Mouse (Mus musculus) right cerebral cortex, adult 18-20 months (tissue): ENCODE results near the gene Fam89b.

Source experiments
- DNase-seq: peaks from one replicate; pipeline ENCODE4 v3.0.0; 2022; ENCODE audit warnings: mixed read lengths

The Fam89b gene

DNA sequence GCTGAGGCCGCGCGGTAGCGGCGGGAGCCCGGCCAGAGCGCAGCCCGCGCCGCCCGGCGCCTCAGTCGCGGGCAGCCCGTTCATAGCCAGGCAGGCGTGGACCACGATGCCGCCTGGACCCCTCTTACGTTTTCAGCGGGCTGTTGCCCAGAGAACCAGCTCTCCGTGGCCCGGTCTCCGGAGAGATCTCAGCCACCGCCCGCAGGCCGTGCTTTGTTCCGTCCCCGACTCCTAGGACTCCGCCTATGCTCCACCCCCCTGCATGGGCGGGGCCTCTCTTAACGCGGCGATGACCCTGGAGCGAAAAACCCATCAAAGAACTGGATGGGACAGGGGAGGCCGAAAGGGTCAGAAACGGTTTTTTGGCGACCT lies at the start of gene Fam89b:
Gene Fam89b (minus strand): TSS at position 210 of the 372 bp plus-strand sequence.
- peak; percentile 86 for DNase-seq

DNA sequence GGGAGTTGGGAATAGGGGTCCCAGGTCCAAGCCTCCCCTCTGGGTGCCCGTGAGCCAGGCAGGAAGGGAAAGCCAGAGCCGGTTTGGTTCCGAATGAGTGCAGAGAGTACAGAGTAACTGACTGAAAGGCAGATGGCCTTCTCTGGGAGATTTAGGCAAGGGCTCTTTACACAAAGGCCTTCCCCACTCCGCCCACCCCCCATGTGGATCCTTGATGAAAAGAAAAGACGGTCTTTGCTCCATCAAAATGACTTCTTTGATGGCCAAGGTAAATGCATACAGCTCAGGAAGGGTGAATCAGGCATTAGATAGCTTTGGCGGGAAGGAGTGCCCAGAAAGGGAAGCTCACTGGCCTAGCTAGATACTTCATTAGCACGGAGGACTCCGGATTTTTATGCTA lies 48.9 kb upstream of the Fam89b start:
- DNase-seq: no peak

DNA sequence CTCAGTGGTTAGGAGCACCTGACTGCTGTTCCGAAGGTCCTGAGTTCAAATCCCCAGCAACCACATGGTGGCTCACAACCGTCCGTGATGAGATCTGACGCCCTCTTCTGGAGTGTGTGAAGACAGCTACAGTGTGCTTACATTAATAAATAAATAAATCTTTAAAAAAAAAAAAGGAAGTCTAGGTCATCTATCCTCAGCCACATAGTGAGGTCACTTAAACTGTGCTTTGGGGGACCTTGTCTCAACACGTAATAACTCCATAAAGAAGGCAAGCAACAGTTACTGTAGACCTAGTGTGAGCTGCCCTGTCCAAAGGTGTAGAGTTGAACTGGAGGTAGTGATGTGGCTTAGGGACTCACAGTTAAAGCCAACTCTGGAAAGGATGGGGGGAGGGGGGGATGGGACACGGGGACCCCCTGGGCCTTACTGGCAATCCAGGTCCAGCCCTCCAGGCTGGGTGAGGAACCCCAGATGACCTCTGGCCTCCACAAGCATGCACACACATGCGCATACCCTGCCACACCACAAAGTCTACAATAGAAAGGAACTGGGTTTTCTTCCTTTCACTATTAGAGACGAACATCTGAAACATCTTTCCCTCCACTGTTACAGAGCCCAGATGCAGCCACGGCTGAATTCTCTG lies 48.1 kb upstream of the Fam89b start:
- no peak for DNase-seq

DNA sequence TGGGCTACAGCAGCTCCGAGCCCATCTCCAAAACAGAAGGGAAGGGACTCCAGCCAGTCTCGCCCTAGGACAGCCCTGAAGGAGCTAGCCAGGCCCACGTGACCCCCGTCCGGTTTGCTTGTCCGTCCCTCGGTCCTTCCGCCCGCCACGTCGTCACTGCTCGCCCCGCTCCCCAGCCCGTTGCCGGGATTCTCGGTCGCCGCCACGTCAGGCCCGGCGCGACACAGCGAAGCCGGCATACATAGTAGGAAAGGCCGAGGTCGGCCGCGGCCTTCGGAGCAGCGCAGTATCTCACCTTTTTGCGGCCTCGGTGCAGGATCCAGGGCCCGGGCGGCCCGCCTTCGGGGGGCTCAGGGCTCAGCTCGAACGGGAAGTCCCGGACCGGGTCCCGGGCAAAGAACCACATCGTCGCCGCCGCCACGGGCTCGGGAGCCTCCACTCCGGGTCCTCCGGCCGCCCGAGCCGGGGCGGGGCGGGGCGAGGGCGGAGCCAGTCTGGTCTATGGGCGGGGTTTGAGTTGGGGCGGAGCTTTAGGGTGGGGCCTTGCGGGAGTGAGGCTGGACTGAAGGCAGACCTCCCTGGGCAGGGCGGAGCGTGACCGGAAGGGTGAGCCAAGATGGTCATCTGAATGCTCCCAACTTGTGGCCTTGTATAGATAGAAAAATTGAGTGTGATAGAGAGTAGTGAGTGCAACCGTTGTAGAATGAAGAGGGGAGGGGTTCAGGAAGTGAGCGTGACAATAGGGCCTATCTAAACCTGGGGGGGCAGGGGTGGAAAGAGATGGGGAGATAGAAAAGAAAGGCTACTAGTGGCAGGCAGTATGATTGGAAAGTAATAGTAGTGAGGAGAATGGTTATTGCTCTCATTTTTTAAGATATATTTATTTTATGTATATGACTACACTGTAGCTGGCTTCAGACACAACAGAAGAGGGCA lies 41.7 kb upstream of the Fam89b start, which contains the start of gene Scyl1:
Gene Scyl1 (minus strand): TSS at position 495 of the 936 bp plus-strand sequence.
- DNase-seq: peak; percentile 92

DNA sequence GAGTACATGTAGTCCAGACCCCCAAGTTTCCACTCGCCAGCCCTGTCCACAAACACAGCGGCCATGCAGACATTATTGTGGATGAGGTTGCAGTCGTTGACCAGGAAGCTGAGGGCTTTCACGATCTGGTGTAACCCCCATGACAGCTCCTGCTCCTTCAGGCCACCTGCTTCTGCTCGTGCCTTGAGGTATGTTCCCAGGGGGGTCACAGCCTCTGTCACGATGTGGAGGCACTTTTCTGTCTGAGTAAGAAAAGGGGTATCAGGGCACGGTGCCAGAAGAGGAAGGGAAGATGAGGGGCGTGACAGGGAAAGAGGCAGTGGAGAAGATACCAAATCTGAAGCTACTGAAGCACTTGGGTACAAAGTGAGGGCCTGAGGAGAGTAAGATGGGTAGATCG lies 40.9 kb upstream of the Fam89b start:
- no peak for DNase-seq

DNA sequence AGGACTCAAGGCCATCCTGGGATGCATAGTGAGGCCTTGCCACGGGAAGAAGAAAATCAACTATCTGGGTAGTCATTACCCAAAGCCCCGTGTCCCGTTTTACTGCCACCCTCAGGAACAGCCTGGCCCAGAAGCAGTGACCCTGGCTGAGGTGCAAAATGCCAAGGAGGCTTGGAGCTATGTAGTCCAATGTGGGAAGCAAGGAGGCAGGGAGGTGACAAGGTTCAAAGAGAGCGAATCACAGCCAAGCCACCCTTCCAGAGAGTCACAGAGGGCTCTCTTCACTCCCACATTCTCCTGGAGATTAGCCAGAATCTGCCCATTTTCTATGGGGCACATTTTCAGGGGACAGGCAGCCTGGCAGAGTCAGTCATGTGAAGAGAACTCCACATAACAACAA lies 37.8 kb upstream of the Fam89b start:
- no peak for DNase-seq

DNA sequence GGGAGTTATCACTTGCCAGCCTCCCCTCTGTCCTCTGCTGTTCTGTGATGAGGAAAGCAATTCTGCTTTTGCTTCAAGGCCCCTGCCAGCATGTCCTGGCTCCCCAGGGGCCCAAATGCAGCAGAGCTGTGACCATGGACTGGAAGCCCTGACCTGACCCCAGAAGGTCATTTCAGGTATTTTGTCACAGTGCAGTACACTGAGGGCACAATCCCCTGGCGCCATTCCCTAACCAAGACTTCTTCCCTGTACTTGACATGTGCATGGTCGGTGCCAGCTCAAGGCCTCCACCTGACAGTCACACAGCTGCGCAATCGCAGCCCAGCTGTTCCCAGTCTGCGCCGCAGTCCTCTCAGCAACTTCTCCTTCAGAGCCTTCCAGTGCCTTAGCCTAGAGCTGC lies 33.7 kb upstream of the Fam89b start:
- no peak for DNase-seq

DNA sequence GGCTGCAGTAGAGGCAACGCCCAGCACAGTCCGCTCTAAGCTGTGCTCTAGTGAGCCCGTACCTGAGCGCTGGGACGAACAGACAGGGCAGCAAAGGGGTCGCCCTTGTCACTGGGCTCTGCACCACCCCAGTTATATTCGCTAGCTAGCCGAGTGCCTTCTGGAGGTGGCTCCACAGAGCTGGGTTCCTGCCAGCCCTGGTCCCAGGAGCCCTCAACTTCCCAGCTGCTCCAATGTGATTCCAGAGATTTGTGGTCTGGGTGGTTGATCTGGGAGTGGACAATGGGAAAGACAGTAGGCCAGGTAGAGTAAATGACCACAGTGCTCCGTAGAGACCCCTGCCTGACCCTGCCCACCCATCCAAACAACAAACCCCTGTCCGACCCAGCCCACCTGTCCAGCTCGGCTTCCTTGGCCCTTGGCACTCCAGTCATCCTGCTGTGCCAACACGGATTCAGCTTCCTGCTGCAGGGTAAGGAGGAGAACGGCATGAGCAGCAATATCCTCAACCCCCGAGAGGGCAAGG lies 29.5 kb upstream of the Fam89b start:
- no peak for DNase-seq

DNA sequence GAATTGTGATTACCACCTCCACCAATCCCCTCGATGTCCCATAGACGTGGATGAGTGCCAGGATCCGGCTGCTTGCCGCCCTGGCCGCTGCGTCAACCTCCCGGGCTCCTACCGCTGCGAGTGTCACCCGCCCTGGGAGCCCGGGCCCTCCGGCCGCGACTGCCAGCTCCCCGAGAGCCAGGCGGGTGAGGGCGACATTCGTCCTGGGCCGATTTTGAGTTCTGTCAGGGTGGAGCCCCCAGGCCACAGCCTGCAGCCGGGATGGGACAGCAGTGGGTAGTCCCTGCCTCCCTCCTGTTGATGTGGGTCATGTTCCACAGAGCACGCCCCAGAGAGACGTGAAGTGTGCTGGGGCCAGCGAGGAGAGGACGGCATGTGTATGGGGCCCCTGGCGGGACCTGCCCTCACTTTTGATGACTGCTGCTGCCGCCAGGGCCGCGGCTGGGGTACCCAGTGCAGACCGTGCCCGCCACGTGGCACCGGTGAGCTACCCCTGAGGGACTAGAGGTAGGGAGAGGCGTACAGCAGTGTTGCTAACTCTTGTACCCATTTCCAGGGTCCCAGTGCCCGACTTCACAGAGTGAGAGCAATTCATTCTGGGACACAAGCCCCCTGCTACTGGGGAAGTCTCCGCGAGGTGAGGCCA lies 27.7 kb upstream of the Fam89b start:
- no peak for DNase-seq

DNA sequence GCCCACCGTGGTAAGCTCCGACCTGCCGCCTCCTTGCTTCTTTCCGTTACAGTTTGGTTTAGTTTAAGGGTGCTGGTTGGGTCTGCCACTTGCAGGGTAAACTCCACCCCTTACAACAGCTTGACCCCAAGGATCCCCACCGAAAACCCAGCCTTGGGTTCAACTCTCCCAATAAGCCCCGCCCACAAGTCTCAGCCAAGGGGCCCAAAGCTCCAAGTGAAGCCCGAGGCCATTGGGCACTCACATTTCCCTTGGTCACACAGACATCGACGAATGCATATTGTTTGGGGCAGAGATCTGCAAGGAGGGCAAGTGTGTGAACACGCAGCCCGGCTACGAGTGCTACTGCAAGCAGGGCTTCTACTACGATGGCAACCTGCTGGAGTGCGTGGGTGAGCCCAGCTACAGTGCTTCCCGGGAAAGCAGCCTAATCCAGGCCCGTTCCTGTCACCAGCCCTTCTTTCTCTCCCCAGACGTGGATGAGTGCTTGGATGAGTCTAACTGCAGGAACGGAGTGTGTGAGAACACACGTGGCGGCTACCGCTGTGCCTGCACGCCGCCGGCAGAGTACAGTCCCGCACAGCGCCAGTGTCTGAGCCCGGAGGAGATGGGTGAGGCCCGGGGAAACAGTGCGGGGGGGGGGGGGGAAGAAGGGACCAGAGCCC lies 27.0 kb upstream of the Fam89b start:
- peak; percentile 93 for DNase-seq

DNA sequence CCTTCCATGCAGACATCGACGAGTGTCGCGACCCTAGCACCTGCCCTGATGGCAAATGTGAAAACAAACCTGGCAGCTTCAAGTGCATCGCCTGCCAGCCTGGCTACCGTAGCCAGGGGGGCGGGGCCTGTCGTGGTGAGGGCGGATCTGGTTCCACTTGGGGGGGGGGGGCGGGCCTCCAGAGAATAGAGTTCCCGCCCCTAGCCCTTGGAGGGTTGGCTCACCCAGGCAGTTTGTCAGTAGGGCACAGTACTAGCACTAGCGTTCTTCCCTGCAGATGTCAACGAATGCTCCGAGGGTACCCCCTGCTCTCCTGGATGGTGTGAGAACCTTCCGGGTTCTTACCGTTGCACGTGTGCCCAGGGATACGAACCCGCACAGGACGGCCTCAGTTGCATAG lies 22.3 kb upstream of the Fam89b start:
- DNase-seq: no peak

DNA sequence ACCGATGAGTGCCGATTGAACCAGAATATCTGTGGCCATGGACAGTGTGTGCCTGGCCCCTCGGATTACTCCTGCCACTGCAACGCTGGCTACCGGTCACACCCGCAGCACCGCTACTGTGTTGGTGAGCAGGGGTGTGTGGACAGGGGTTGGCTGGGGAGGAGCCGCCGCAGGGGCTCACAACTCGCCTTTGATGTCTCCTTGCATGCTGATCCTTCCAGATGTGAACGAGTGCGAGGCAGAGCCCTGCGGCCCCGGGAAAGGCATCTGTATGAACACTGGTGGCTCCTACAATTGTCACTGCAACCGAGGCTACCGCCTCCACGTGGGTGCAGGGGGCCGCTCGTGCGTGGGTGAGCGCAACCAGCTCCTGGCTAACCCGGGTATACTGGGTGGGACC lies 21.5 kb upstream of the Fam89b start:
- DNase-seq: no peak

DNA sequence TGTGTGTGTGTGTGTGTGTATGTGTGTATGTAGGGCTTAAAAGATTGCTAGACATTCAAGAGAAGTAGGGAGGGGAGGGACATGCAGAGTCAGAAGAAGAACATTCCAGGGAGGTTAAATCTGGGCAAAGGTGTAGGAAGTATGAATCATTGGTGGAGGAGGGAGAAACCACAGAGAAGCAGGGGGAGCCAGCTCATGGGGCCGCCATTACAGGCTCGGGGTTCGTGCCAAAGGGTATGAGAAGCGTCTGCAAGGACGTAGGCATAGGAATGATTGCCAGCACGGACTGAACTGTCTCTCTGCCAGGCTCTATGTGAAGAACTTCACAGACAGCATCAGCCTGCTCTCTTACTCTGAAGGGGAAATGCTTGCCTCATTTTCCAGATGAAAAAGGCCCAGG lies 20.0 kb upstream of the Fam89b start:
- DNase-seq: no peak

DNA sequence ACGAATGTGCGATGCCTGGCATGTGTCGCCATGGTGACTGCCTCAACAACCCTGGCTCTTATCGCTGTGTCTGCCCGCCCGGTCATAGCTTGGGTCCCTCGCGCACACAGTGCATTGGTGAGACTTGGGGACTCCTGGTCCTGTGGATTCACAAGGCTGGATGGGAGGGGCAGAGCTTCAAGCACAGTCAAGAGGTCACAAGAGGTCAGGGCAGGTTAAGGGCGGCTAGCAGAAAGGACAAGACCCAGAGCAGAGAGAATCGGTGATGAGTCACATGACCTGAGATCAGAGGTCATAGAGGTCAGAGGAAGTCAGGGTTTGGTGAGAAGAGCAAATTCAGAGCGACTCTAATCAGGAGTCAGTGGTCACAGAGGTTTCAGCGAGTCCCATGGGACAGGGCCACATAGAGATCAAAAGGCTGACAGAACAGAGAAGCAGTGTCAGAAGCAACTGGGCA lies 17.5 kb upstream of the Fam89b start:
- DNase-seq: no peak

DNA sequence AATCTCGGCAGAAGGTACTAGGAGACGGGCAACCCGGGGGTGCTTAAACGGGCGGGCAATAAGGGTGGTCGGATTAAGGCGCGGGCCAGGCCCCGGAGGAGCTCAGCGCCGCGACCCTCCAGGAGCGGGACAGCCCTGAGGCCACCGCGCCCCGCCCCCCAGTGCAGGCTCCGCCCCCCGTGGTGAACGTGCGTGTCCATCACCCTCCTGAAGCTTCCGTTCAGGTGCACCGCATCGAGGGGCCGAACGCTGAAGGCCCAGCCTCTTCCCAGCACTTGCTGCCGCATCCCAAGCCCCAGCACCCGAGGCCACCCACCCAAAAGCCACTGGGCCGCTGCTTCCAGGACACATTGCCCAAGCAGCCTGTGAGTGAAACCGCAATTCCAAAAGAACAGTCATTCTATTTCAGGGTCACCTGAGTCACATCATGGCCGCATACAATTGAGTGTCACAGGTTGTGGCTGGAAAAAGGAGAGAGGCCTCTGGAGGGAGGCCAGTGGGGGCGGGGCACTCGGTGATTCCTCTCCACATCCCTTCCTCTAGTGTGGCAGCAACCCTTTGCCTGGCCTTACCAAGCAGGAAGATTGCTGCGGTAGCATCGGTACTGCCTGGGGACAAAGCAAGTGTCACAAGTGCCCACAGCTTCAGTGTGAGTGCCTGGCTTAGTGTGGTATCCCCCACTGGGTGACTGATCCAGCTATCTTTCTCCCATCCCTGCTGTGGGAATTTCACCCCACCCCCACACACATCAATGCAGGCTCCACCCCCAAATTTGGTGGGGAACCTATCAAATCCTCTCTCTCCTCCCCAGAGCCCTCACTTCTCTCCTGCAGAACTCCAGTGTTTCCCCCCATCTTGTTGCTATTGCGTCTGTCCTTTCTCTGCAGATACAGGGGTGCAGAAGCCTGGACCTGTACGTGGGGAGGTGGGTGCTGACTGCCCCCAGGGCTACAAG lies 16.6 kb upstream of the Fam89b start:
- DNase-seq: no peak

DNA sequence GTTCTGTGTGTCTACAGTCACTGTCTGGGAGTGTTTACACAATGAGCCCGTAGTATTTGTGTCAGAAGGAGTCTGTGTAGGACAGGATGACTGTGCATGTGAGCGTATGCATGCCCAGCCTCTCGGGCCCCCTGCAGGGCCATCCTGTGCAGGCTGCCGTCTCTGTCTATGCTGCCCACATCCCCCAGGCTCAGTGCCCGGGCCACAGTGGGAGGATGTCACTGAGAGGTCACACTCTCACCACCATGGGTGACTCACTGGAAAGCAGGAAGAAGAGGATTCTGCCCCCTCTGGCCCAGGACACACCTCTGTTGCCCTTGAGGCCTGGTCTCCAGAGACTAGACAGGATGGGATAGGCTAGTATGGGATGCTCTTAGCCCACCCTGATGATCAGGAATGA lies 14.1 kb upstream of the Fam89b start:
- DNase-seq: no peak

DNA sequence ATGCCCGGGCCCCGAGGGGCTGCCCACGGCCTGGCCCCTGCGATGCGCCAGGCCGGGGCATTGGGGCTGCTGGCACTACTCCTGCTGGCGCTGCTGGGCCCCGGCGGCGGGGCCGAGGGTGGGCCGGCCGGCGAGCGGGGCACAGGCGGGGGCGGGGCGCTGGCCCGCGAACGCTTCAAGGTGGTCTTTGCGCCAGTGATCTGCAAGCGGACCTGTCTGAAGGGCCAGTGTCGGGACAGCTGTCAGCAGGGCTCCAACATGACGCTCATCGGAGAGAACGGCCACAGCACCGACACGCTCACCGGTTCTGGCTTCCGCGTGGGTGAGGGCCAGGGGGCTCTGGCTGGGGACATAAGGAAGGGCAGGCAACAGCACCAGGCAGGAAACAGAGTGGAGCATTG lies 12.8 kb upstream of the Fam89b start:
- no peak for DNase-seq

DNA sequence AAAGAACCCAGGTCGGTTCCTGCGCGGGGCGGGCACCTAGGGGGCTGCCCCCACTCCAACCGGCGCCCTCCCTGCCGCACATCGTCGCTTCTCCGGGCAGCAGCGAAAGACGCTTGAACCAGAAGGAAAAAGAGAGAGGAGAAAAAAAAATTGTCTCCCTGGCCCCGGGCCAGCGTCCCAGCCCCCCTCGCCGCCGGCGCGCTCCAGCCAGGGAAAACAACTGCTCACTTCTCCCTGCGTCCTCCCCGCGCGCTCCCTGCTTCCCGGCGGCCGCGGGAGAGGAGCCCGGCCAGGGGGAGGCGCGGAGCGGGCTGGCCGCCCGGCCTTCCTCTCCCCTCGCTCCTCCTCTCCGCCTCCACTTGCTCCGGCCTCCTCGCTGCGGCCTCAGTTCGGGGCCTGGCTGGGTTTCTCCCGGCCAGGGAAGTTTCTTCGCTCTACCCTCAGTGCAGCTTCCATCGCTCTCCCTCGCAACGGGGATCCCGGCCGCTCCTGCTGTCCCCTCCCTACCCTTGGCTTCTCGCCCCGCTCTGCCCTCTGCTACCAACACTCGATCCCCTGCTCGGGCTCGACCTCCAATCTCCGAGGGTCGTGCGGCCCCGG lies 12.3 kb upstream of the Fam89b start:
- DNase-seq: peak; percentile 81

DNA sequence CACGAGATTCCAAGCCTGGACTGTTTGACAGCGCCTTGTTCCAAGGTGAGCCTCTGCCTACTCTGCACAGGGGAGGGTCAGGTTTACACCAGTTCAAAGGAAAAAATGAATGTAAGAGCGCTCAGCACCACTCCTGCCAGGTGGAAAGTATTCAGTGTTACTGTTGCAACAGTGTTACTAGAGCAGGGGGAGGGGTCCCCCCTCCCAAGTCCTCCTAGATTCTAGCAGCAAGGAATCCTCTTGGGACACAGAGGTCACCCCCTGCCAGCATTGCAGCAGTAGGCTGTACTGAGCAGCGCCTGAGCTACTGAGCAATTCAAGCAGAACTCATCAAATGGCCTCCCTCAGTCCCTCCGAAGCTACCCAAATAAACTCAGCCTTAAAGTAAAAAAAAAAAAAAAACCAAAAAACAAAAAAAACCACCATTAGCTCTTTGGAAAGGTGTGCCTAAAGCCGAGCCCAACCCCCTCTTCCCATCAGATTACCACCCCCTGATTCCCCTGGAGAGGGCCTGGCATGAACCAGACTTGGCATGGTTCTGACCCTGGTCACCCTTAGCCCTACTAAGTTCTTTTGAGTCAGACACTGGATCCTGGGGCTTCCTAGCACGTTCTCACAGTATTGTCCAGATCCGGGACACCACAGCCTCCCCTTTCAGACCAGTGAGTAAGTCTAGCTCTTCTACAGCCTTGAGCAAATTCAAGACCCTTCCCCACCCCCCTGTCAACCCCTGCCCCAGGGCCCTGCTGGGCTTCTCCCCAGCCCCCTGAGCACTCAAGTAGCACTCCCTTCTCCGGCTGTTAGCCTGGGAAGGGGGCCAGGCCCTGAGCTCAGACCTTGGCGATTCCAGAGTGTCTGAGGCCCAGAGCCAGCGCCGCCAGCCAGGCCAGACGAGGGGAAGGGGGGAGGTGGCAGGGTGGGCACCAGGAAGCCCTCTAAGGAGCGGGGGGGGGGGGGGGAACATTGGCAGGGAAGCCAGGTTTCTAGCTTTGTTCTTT lies 11.2 kb upstream of the Fam89b start, which contains the start of gene Ltbp3:
Gene Ltbp3 (plus strand): TSS at position 585 of the 998 bp plus-strand sequence.
- no peak for DNase-seq

DNA sequence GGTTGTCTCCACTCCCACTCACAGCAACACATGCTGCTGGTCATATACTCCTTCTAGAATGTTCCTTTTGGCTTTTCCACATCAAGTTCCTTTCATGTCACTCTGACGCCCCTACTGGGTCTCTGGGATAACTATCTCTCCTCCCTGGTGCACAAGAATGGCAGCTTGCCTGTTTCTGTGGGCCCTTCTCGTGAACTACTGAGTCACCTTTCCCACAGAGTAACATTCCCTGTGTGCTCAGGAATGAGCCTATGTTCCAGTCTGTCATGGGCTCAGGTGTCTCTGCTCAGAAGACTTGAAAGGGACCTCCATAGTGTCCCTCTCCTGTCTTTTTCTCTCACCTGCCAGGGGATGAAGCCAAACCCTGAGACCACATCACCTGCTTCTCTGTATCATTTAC lies 10.0 kb upstream of the Fam89b start:
- no peak for DNase-seq
